ENCODE assay signal across 8 mouse cellular contexts in the genomic region with DNA sequence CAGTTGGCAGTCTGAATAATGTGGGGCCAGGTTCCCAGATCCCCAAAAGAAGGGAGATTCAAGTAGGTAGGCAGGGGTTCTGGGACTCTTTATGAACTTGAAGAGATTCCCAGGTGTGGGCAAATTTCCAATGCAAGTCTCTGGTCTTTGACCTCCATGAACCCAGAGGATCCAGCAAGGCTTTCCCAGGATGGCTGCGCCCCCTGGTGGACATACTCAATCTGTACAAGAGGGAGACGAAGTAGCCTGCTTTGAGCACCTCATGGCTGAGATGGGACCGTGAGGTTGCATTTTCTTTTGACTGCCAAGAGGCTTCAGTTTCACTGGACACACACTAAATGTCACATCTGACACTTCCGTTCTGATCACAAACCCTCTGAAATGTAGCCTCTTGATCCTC. TPM values are rescaled to one million over a fixed set of nuclear protein-coding genes. Genes with fewer than 3 reads are reported as not detected.
DNase-seq lines count a peak whose midpoint lies in the region; TF ChIP-seq lines count a peak whose summit lies in the region.

No protein-coding gene starts in this region.

- TF ChIP-seq EP300 in heart, adult 2 months (IDR thresholded peaks at IDR 0.05; ENCODE audit: insufficient read depth, low read depth, low read length): peak; percentile 97

- H3K79me2 ChIP-seq in heart, adult 2 months (replicated peaks; ENCODE audit: control insufficient read depth, insufficient read depth, low read length): no peaks in the 10 kb centered on the region

- H3K9ac ChIP-seq in heart, adult 2 months (ENCODE audit: low read depth, low read length): no peak overlapping the region

- H3K36me3 ChIP-seq in heart, adult 2 months (ENCODE audit: control insufficient read depth, insufficient read depth, low read length): peaks cover 2% of the 10 kb centered on the region; the same call in 1 of the 2 replicates

- peak overlapping the region; percentile 11; the same call in 1 of the 2 replicates for H3K4me3 ChIP-seq in heart, adult 2 months
- H3K4me3 ChIP-seq in lung, adult 2 months (replicated peaks; ENCODE audit: extremely low read depth, low read depth, low read length): no peak overlapping the region

- TF ChIP-seq CTCF in heart, adult 2 months (IDR thresholded peaks at IDR 0.05): no peak; the same call in 1 of the 2 replicates
- peak; percentile 96 for TF ChIP-seq CTCF in lung, adult 2 months (IDR thresholded peaks at IDR 0.05; ENCODE audit: insufficient read depth, low read length)

- intact Hi-C loops in heart, adult 2 months (cut with DNase I): loop anchor here (1.0 to 5.0 kb wide), 4 partner anchors 34 to 202 kb away; no protein-coding TSS in a partner anchor

- DNase-seq in CD8-positive naive resting alpha-beta T cell, adult 2 months (ENCODE audit: low read depth in 2 of 2, low spot score in 2 of 2): peak; percentile 67 to 70
- peak; percentile 59 for DNase-seq in WW6 (ENCODE audit: low read depth, low spot score)
- DNase-seq in cerebellum, postnatal 36 days: peak; percentile 72 to 77
- DNase-seq in heart, adult 2 months: peak; percentile 83 to 87
- peak; percentile 80 for DNase-seq in large intestine, adult 2 months (ENCODE audit: low read depth, low spot score)
- DNase-seq in lung, adult 2 months: peak; percentile 82
- peak; percentile 77 for DNase-seq in right cerebral cortex, postnatal 4 days
- DNase-seq in urinary bladder, postnatal 4 days (ENCODE audit: low spot score in 2 of 2): peak; percentile 65 to 83

- no peaks in the 10 kb centered on the region for H3K27me3 ChIP-seq in heart, adult 2 months (ENCODE audit: control insufficient read depth, insufficient read depth, low read length)

- H3K4me1 ChIP-seq in heart, adult 2 months (ENCODE audit: control insufficient read depth, insufficient read depth, low read length): peaks cover 17% of the 10 kb centered on the region
- H3K4me1 ChIP-seq in lung, adult 2 months (ENCODE audit: control insufficient read depth, insufficient read depth, low read length): peaks cover 28% of the 10 kb centered on the region

- no peak for TF ChIP-seq POLR2A in heart, adult 2 months (IDR thresholded peaks at IDR 0.05; ENCODE audit: insufficient read depth, low read depth, low read length)
- TF ChIP-seq POLR2A in lung, adult 2 months (IDR thresholded peaks at IDR 0.05; ENCODE audit: borderline replicate concordance, extremely low read depth, low read depth, low read length): no peak

- WGBS in heart, adult 2 months: 3% methylated on average over 4 of the region's 4 CpGs
- WGBS in large intestine, adult 2 months: 6% methylated on average over 4 of the region's 4 CpGs
- WGBS in lung, adult 2 months: 5% methylated on average over 4 of the region's 4 CpGs

- peak overlapping the region; percentile 78 for H3K27ac ChIP-seq in heart, adult 2 months

RNA-seq across cellular contexts. Expression of a gene that starts 9.1 kb away (rescaled TPM):
- 1 to 10 TPM; 5.0 to 5.7 TPM for total RNA-seq in heart, adult 2 months (2021)
- 5.2 and 6.4 TPM in 2 replicates for polyA plus RNA-seq in heart, adult 2 months (2012; rRNA removed)
- 4.3 and 5.8 TPM in 2 replicates for polyA plus RNA-seq in large intestine, adult 2 months (2012; rRNA removed)
- polyA plus RNA-seq in lung, adult 2 months (2012; rRNA removed): 19.0 and 21.2 TPM in 2 replicates

RNA-seq across cellular contexts. Expression of a gene that starts 14.6 kb away (rescaled TPM):
- total RNA-seq in heart, adult 2 months (2021): under 1 TPM; 0.08 to 0.27 TPM
- 0.62 and 0.97 TPM in 2 replicates for polyA plus RNA-seq in heart, adult 2 months (2012; rRNA removed)
- 13.2 and 21.4 TPM in 2 replicates for polyA plus RNA-seq in large intestine, adult 2 months (2012; rRNA removed)
- 4.8 and 5.3 TPM in 2 replicates for polyA plus RNA-seq in lung, adult 2 months (2012; rRNA removed)

RNA-seq across cellular contexts. Expression of a gene that starts 32.7 kb away (rescaled TPM):
- total RNA-seq in heart, adult 2 months (2021): 10 to 100 TPM; 13.7 to 14.8 TPM
- polyA plus RNA-seq in heart, adult 2 months (2012; rRNA removed): 23.0 and 36.2 TPM in 2 replicates
- 116 and 138 TPM in 2 replicates for polyA plus RNA-seq in large intestine, adult 2 months (2012; rRNA removed)
- 39.6 and 46.4 TPM in 2 replicates for polyA plus RNA-seq in lung, adult 2 months (2012; rRNA removed)

RNA-seq across cellular contexts. Expression of a gene that starts 51.6 kb away (rescaled TPM):
- total RNA-seq in heart, adult 2 months (2021): 10 to 100 TPM; 55.9 to 69.5 TPM
- polyA plus RNA-seq in heart, adult 2 months (2012; rRNA removed): 142 and 198 TPM in 2 replicates
- 78.3 and 78.8 TPM in 2 replicates for polyA plus RNA-seq in large intestine, adult 2 months (2012; rRNA removed)
- polyA plus RNA-seq in lung, adult 2 months (2012; rRNA removed): 81.9 and 105 TPM in 2 replicates
